Mouse (Mus musculus) kidney, embryonic 15.5 days (tissue): ENCODE measurements around the gene Ckap5. TPM values are rescaled to one million over a fixed set of nuclear protein-coding genes. Genes with fewer than 3 reads are reported as not detected.

Experiments
- ATAC-seq: fragments of 200-750 bp; cut with Nextera tagmentation; replicated peaks from 2 replicates; pipeline ENCODE4 v1.8.0; 2017; ENCODE audit warnings: moderate TSS enrichment; ENCODE audit not compliant: low FRiP score
- H3K27ac ChIP-seq: fragments of 300-500 bp; sonication (generic); 2 replicates; pipeline ENCODE4 v1.5.1; 2015; ENCODE audit warnings: mild to moderate bottlenecking, inconsistent platforms
- H3K27me3 ChIP-seq: fragments of 300-500 bp; sonication (generic); 2 replicates; pipeline ENCODE4 v1.6.1; 2015; ENCODE audit warnings: inconsistent platforms
- H3K36me3 ChIP-seq: fragments of 300-500 bp; sonication (generic); 2 replicates; pipeline ENCODE4 v1.6.1; 2015; ENCODE audit warnings: inconsistent platforms
- H3K4me1 ChIP-seq: fragments of 300-500 bp; sonication (generic); 2 replicates; pipeline ENCODE4 v1.6.1; 2015; ENCODE audit warnings: inconsistent platforms
- H3K4me2 ChIP-seq: fragments of 300-500 bp; sonication (generic); 2 replicates; pipeline ENCODE4 v1.6.1; 2015; ENCODE audit warnings: moderate library complexity, mild to moderate bottlenecking, inconsistent platforms
- H3K4me3 ChIP-seq: fragments of 300-500 bp; sonication (generic); replicated peaks from 2 replicates; pipeline ENCODE4 v1.5.1; 2015; ENCODE audit warnings: mild to moderate bottlenecking, inconsistent platforms
- H3K9ac ChIP-seq: fragments of 300-500 bp; sonication (generic); 2 replicates; pipeline ENCODE4 v1.6.1; 2015; ENCODE audit warnings: mild to moderate bottlenecking, inconsistent platforms
- H3K9me3 ChIP-seq: fragments of 300-500 bp; sonication (generic); replicated peaks from 2 replicates; pipeline ENCODE4 v1.6.1; 2016; ENCODE audit warnings: inconsistent platforms
- WGBS: fragments of 180-500 bp; shearing (Covaris S2); methylation state at CpG from one replicate; pipeline ENCODE4 v1.1.7; 2015; ENCODE audit warnings: mixed read lengths; 5-methylcytosine and 5-hydroxymethylcytosine counted together
- polyA plus RNA-seq: library from polyadenylated mRNA; unstranded; fragments of >200 nt; fragmentation: Nextera tagmentation; extraction: Ambion mirVana; gene quantifications from 2 replicates; pipeline ENCODE4 v1.2.1, GENCODE M21; 2015

The Ckap5 gene
- polyA plus RNA-seq, 1 experiment from 2014 or later: 83.3 TPM

GRCm38 (mm10) chr2:91660981-91661380 is 134.4 kb downstream of the Ckap5 start:
- 89% methylated on average over 6 of the region's 6 CpGs for WGBS
- Histone ChIP-seq H3K4me2 (no peak overlapping the region), H3K27ac (no peak overlapping the region), H3K27me3 (no peaks in the 10 kb centered on the region), H3K9ac (no peak overlapping the region), H3K4me3 (no peak overlapping the region), H3K4me1 (0 out of 2 replicates have a peak, but pooled peaks cover 4% of the 10 kb centered on the region), H3K9me3 (no peaks in the 10 kb centered on the region), H3K36me3 (peaks cover 92% of the 10 kb centered on the region)
- ATAC-seq: no peak

GRCm38 (mm10) chr2:91664780-91665179 is 138.2 kb downstream of the Ckap5 start:
- Histone ChIP-seq H3K9ac (no peak overlapping the region), H3K4me3 (no peak overlapping the region), H3K27me3 (no peaks in the 10 kb centered on the region), H3K4me2 (no peak overlapping the region), H3K27ac (no peak overlapping the region), H3K4me1 (0 out of 2 replicates have a peak, but pooled peaks cover 3% of the 10 kb centered on the region), H3K36me3 (peaks cover 88% of the 10 kb centered on the region), H3K9me3 (no peaks in the 10 kb centered on the region)
- ATAC-seq: no peak

GRCm38 (mm10) chr2:91666386-91666910 is 139.9 kb downstream of the Ckap5 start:
- 81% methylated on average over 6 of the region's 6 CpGs for WGBS

GRCm38 (mm10) chr2:91667747-91668146 is 141.2 kb downstream of the Ckap5 start:
- Histone ChIP-seq H3K27me3 (no peaks in the 10 kb centered on the region), H3K9me3 (no peaks in the 10 kb centered on the region), H3K27ac (no peak overlapping the region), H3K4me2 (no peak overlapping the region), H3K36me3 (peaks cover 91% of the 10 kb centered on the region), H3K4me1 (0 out of 2 replicates have a peak, but pooled peaks cover 3% of the 10 kb centered on the region), H3K9ac (no peak overlapping the region), H3K4me3 (no peak overlapping the region)
- WGBS: 93% methylated on average over 2 of the region's 2 CpGs
- ATAC-seq: no peak

More at GRCm38 (mm10) chr2:91666386-91666910, 139.9 kb downstream of the Ckap5 start:
- no peaks in the 10 kb centered on the region for H3K9me3 ChIP-seq
- no peak for ATAC-seq
- H3K4me2 ChIP-seq: no peak overlapping the region
- peaks cover 90% of the 10 kb centered on the region for H3K36me3 ChIP-seq
- 0 out of 2 replicates have a peak overlapping the region, but pooled peaks have one; percentile 25 for H3K27ac ChIP-seq
- H3K4me3 ChIP-seq: no peak overlapping the region
- no peak overlapping the region for H3K9ac ChIP-seq
- H3K27me3 ChIP-seq: no peaks in the 10 kb centered on the region
- 0 out of 2 replicates have a peak, but pooled peaks cover 3% of the 10 kb centered on the region for H3K4me1 ChIP-seq

GRCm38 (mm10) chr2:91669326-91669725 is 142.8 kb downstream of the Ckap5 start:
- Histone ChIP-seq H3K27me3 (no peaks in the 10 kb centered on the region), H3K9ac (no peak overlapping the region), H3K4me2 (no peak overlapping the region), H3K4me3 (no peak overlapping the region), H3K9me3 (no peaks in the 10 kb centered on the region), H3K36me3 (peaks cover 89% of the 10 kb centered on the region), H3K27ac (no peak overlapping the region), H3K4me1 (0 out of 2 replicates have a peak, but pooled peaks cover 3% of the 10 kb centered on the region)
- 86% methylated on average over 8 of the region's 8 CpGs for WGBS
- no peak for ATAC-seq

- ATAC-seq: no peak
- H3K4me1 ChIP-seq: 0 out of 2 replicates have a peak, but pooled peaks cover 3% of the 10 kb centered on the region
- no peaks in the 10 kb centered on the region for H3K9me3 ChIP-seq
- 82% methylated on average over 6 of the region's 6 CpGs for WGBS
- H3K4me3 ChIP-seq: no peak overlapping the region
- H3K9ac ChIP-seq: no peak overlapping the region
- no peak overlapping the region for H3K4me2 ChIP-seq
- no peaks in the 10 kb centered on the region for H3K27me3 ChIP-seq
- H3K27ac ChIP-seq: no peak overlapping the region
- peaks cover 89% of the 10 kb centered on the region for H3K36me3 ChIP-seq
These were observed 143.5 kb downstream of the Ckap5 start for GRCm38 (mm10) chr2:91670038-91670437.

Other genes with a start within 250 kb of the Ckap5 start
- 56.0 and 65.7 TPM in 2 replicates for gene 1110051M20Rik, start 82.1 kb upstream of the Ckap5 start, polyA plus RNA-seq
- 9.3 and 9.5 TPM in 2 replicates for gene Lrp4, start 69.3 kb upstream of the Ckap5 start, polyA plus RNA-seq
- 1.7 and 4.6 TPM in 2 replicates for gene F2, start 109.7 kb downstream of the Ckap5 start, polyA plus RNA-seq
- 11.9 and 13.7 TPM in 2 replicates for gene Zfp408, start 123.0 kb downstream of the Ckap5 start, polyA plus RNA-seq
- gene Arhgap1, start 123.1 kb downstream of the Ckap5 start, polyA plus RNA-seq: 110 and 132 TPM in 2 replicates
- 24.7 and 26.3 TPM in 2 replicates for gene Atg13, start 183.8 kb downstream of the Ckap5 start, polyA plus RNA-seq
- gene Harbi1, start 184.1 kb downstream of the Ckap5 start, polyA plus RNA-seq: 22.4 and 22.6 TPM in 2 replicates
- gene Ambra1, start 203.4 kb downstream of the Ckap5 start, polyA plus RNA-seq: 19.3 and 19.9 TPM in 2 replicates